Comparison of ENCODE assay signal across 16 mouse cellular contexts in the genomic region with DNA sequence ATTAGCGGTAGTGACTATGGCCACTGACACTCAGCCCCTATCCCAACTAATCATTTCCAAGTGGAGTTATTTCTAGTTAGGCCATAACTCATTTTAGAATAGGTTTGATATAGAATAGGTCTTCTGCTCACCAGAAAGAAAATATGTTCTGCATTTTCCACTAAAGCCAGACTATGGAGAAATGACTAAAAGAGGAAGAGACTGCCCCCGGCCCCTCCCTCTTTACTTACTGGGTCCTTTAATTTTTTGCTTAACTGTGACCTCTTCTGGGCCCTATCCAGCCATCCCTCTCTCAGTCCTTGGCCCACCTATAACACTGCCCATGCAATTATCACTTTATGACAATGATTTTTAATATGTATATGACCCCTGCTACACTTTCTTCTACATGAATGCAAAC.
"Had no signal": no experiment of that assay in that cellular context is flagged by ENCODE, and none has a peak within 500 bp of the region (broad histone marks: within the 10 kb centered on the region; RNA-seq: fewer than 3 reads in every experiment).

No protein-coding gene starts in this region.

- H3K9ac ChIP-seq: kidney, embryonic 15.5 days; liver, embryonic 13.5 days; midbrain, embryonic 13.5 days; stomach, embryonic 15.5 days had no signal

- H3K4me1 ChIP-seq: kidney, embryonic 15.5 days; liver, embryonic 13.5 days; midbrain, embryonic 13.5 days had no signal

- H3K27me3 ChIP-seq: kidney, embryonic 15.5 days; liver, embryonic 13.5 days; midbrain, embryonic 13.5 days; stomach, embryonic 15.5 days had no signal

- H3K4me2 ChIP-seq: kidney, embryonic 15.5 days; liver, embryonic 13.5 days; midbrain, embryonic 13.5 days; stomach, embryonic 15.5 days had no signal

- H3K36me3 ChIP-seq: kidney, embryonic 15.5 days; liver, embryonic 13.5 days; midbrain, embryonic 10.5 days; midbrain, embryonic 13.5 days; stomach, embryonic 15.5 days had no signal

- H3K9me3 ChIP-seq: kidney, embryonic 15.5 days; liver, embryonic 13.5 days; midbrain, embryonic 10.5 days; midbrain, embryonic 13.5 days; stomach, embryonic 15.5 days had no signal

- H3K27ac ChIP-seq: kidney, embryonic 15.5 days; liver, embryonic 13.5 days; midbrain, embryonic 10.5 days; midbrain, embryonic 13.5 days; stomach, embryonic 15.5 days had no signal

- DNase-seq: kidney, adult 8-10 months; kidney, postnatal 10 days; kidney, postnatal 4 days; layer of hippocampus, adult 9-11 months; liver, embryonic 13.5 days; lung, adult 2 months; lung, postnatal 14 days; lung, postnatal 4 days; thymus, postnatal 25 days had no signal

- ATAC-seq: midbrain, embryonic 13.5 days; midbrain, embryonic 16.5 days had no signal

- H3K4me3 ChIP-seq: kidney, embryonic 15.5 days; left cerebral cortex, adult 2 months; liver, embryonic 13.5 days; megakaryocyte, embryonic 14.5 days; midbrain, embryonic 10.5 days; midbrain, embryonic 13.5 days; stomach, embryonic 15.5 days had no signal
